Mouse (Mus musculus): Measurements from ENCODE around the gene Tas2r130.
"Not testable (repeated sequence)": the region's sequence is repeated elsewhere in the genome, so short reads cannot be mapped to it uniquely, and the experiment has no call there.

The Tas2r130 gene

GRCm38 (mm10) chr6:131630812-131631211 lies at the start of gene Tas2r130:
Gene Tas2r130, minus strand, starts transcription at chr6:131630912.
- DNase-seq (ENCODE audit: low spot score): no peak

DNA sequence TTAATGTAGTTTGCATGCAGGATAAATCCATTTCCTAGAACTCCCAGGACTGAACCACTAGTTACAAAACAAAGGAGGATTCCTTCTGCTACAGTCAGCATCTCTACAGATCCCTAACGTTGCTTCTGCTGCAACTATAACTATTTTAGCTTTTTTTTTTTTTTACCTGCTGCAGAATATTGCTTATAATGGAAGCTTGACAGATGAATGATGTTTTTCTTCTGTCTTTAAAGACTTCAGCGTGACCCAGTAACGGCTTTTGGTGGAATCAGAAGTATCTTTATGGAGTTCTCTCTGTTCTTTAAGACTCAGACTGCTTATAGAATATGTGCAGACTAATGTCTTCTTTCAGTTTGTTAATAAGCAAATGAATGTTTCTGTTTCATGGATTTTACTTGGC lies 48.1 kb upstream of the Tas2r130 start, which contains the start of gene Tas2r106:
Gene Tas2r106, minus strand, starts transcription at position 101 of the 400 bp plus-strand sequence.
- no peak for DNase-seq (ENCODE audit: low spot score)

GRCm38 (mm10) chr6:131660049-131660448 lies 29.3 kb upstream of the Tas2r130 start, which contains the start of gene Tas2r107:
Gene Tas2r107, minus strand, starts transcription at chr6:131660149.
- no peak for DNase-seq (ENCODE audit: low spot score)

- DNase-seq (ENCODE audit: low spot score): not testable (repeated sequence)
Observed at GRCm38 (mm10) chr6:131609956-131610355, 20.8 kb downstream of the Tas2r130 start.

- DNase-seq (ENCODE audit: low spot score): no peak
Observed at GRCm38 (mm10) chr6:131604821-131605220, 25.9 kb downstream of the Tas2r130 start.
